17 mouse cellular contexts compared by ENCODE assay signal in the genomic region with DNA sequence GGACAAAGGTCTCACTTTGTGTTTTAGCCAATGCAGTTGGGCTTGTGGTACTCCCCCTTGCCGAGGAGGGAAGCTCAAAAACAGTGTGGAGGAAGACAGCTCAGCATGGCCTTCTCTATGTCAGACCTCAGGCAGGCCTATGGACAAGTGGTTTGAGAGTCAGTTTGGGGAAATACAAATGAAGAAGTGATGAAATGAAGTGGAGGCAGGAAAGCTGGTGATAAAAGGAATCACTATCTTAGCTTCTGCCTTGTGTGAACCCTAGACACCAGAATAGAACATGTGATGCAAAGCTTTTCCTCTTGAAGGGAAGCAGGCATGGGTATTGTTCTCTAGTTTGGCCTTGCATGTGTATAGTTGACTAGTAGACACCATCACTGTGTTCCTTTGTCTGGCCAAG.
"Had no signal": no experiment of that assay in that cellular context is flagged by ENCODE, and none has a peak within 500 bp of the region (broad histone marks: within the 10 kb centered on the region; RNA-seq: fewer than 3 reads in every experiment).

No protein-coding gene starts in this region.

- H3K9me3 ChIP-seq: limb, embryonic 12.5 days; limb, embryonic 15.5 days had no signal

- H3K4me1 ChIP-seq: limb, embryonic 15.5 days had no signal

- H3K36me3 ChIP-seq: limb, embryonic 12.5 days; limb, embryonic 15.5 days had no signal

- H3K27me3 ChIP-seq: limb, embryonic 15.5 days had no signal

- H3K27ac ChIP-seq: kidney, postnatal 0 days; layer of hippocampus, adult 2 months; limb, embryonic 12.5 days; limb, embryonic 15.5 days; liver, embryonic 14.5 days; macrophage; stomach, postnatal 0 days had no signal

- DNase-seq: kidney, adult 2 months; kidney, postnatal 25 days; layer of hippocampus, adult 9-11 months; left cerebral cortex, postnatal 4 days; liver, postnatal 0 days; lung, embryonic 14.5 days; midbrain, embryonic 14.5 days; thymus, adult 2 months; thymus, postnatal 25 days had no signal

- ATAC-seq: liver, postnatal 0 days; lung, postnatal 0 days had no signal

- H3K9ac ChIP-seq: limb, embryonic 12.5 days; limb, embryonic 15.5 days; liver, embryonic 14.5 days; liver, postnatal 0 days; lung, embryonic 14.5 days had no signal

- H3K4me3 ChIP-seq: layer of hippocampus, adult 2 months; limb, embryonic 12.5 days; limb, embryonic 15.5 days had no signal
